9 mouse cellular contexts compared by ENCODE assay signal in genomic region chr11:57600621-57601121, GRCm38 (mm10). TPM values are rescaled to one million over a fixed set of nuclear protein-coding genes. Genes with fewer than 3 reads are reported as not detected.
DNase-seq lines count a peak whose midpoint lies in the region; ATAC-seq and TF ChIP-seq lines count a peak whose summit lies in the region.
"Had no signal": no experiment of that assay in that cellular context is flagged by ENCODE, and none has a peak within 500 bp of the region (broad histone marks: within the 10 kb centered on the region; RNA-seq: fewer than 3 reads in every experiment).

No protein-coding gene starts in this region.

- no peak overlapping the region for H3K27ac ChIP-seq in kidney, adult 2 months (ENCODE audit: insufficient read depth, low read depth, low read length)
- H3K27ac ChIP-seq in midbrain, embryonic 14.5 days (replicated peaks; ENCODE audit: low read depth, low read length): peak overlapping the region; percentile 71
- no peak overlapping the region for H3K27ac ChIP-seq in liver, postnatal 0 days (ENCODE audit: low read depth)

- 43% methylated on average over 4 of the region's 4 CpGs for WGBS in kidney, adult 2 months
- WGBS in midbrain, embryonic 14.5 days: under 1% methylated on average over 4 of the region's 4 CpGs
- 48% methylated on average over 4 of the region's 4 CpGs for WGBS in liver, postnatal 0 days (ENCODE audit: insufficient replicate concordance)

- TF ChIP-seq POLR2A in kidney, adult 2 months (IDR thresholded peaks at IDR 0.05; ENCODE audit: low read depth, low read length): no peak

- H3K9me3 ChIP-seq in midbrain, embryonic 14.5 days (ENCODE audit: control insufficient read depth, low read length): no peaks in the 10 kb centered on the region
- H3K9me3 ChIP-seq in liver, postnatal 0 days (ENCODE audit: low read length): no peaks in the 10 kb centered on the region

- H3K4me2 ChIP-seq in midbrain, embryonic 14.5 days (ENCODE audit: low read length): no peak overlapping the region
- H3K4me2 ChIP-seq in liver, postnatal 0 days (ENCODE audit: low read depth, low read length): no peak overlapping the region

- no peaks in the 10 kb centered on the region for H3K4me1 ChIP-seq in kidney, adult 2 months (ENCODE audit: control insufficient read depth, insufficient read depth, low read length)
- peaks cover 42% of the 10 kb centered on the region for H3K4me1 ChIP-seq in midbrain, embryonic 14.5 days (ENCODE audit: control insufficient read depth, insufficient read depth, low read length)
- H3K4me1 ChIP-seq in liver, postnatal 0 days (ENCODE audit: insufficient read depth): no peaks in the 10 kb centered on the region
- H3K4me1 ChIP-seq: megakaryocyte, embryonic 14.5 days had no signal

- H3K9ac ChIP-seq in midbrain, embryonic 14.5 days (replicated peaks; ENCODE audit: low read length): no peak overlapping the region
- H3K9ac ChIP-seq in liver, postnatal 0 days (replicated peaks): no peak overlapping the region

- no peaks in the 10 kb centered on the region for H3K36me3 ChIP-seq in kidney, adult 2 months (ENCODE audit: control insufficient read depth, insufficient read depth, low read length)
- no peaks in the 10 kb centered on the region for H3K36me3 ChIP-seq in midbrain, embryonic 14.5 days (ENCODE audit: control insufficient read depth, insufficient read depth, low read length)
- no peaks in the 10 kb centered on the region for H3K36me3 ChIP-seq in liver, postnatal 0 days (replicated peaks; ENCODE audit: insufficient read depth, low read length)

- no peak for TF ChIP-seq EP300 in liver, postnatal 0 days (IDR thresholded peaks at IDR 0.05; ENCODE audit: low read depth)

- TF ChIP-seq CTCF in kidney, adult 2 months (conservative IDR thresholded peaks at IDR 0.05; ENCODE audit: insufficient read depth, insufficient read length, low read depth, low read length): no peak
- no peak for TF ChIP-seq CTCF in liver, postnatal 0 days (IDR thresholded peaks at IDR 0.05; ENCODE audit: low read depth)

- peak; percentile 79 for ATAC-seq in midbrain, embryonic 14.5 days (ENCODE audit: low FRiP score, low TSS enrichment)
- ATAC-seq in liver, postnatal 0 days: no peak
- ATAC-seq in megakaryocyte, adult 5-6 weeks (ENCODE audit: poor library complexity, severe bottlenecking): no peak

- no peak overlapping the region for H3K4me3 ChIP-seq in kidney, adult 2 months (ENCODE audit: insufficient read depth, low read depth, low read length)
- no peak overlapping the region for H3K4me3 ChIP-seq in midbrain, embryonic 14.5 days (replicated peaks; ENCODE audit: low read depth, low read length)
- no peak overlapping the region for H3K4me3 ChIP-seq in liver, postnatal 0 days (ENCODE audit: low read depth, low read length)
- H3K4me3 ChIP-seq: megakaryocyte, embryonic 14.5 days had no signal

- peak; percentile 3 for DNase-seq in kidney, adult 2 months
- DNase-seq in kidney, adult 18-20 months: no peak
- DNase-seq in cerebellum, adult 8-10 months: peak; percentile 73
- DNase-seq in frontal cortex, postnatal 14 days (ENCODE audit: low spot score in 2 of 2): peak; percentile 38 to 43
- peak; percentile 37 to 57 for DNase-seq in layer of hippocampus, adult 18-20 months (ENCODE audit: low spot score in 2 of 2)
- peak; percentile 83 for DNase-seq in midbrain, embryonic 14.5 days
- DNase-seq in liver, postnatal 0 days: no peak

- H3K27me3 ChIP-seq in kidney, adult 2 months (replicated peaks; ENCODE audit: control insufficient read depth, insufficient read depth, low read length): no peaks in the 10 kb centered on the region
- no peaks in the 10 kb centered on the region for H3K27me3 ChIP-seq in midbrain, embryonic 14.5 days (ENCODE audit: control insufficient read depth, insufficient read depth, low read length)
- no peaks in the 10 kb centered on the region for H3K27me3 ChIP-seq in liver, postnatal 0 days (ENCODE audit: insufficient read depth, low read length)

RNA-seq across cellular contexts. Expression of gene Galnt10, which starts 44.6 kb away (rescaled TPM):
- polyA plus RNA-seq in kidney, adult 2 months (2012; rRNA removed): 10.5 and 11.1 TPM in 2 replicates
- total RNA-seq in layer of hippocampus, adult 18-20 months (2021): 1 to 10 TPM; 6.1 to 7.0 TPM
- polyA plus RNA-seq in midbrain, embryonic 14.5 days (2014; fragmentation: Nextera tagmentation; extraction: Ambion mirVana): 10.1 and 11.6 TPM in 2 replicates
- polyA plus RNA-seq in liver, postnatal 0 days (2015; fragmentation: Nextera tagmentation; extraction: Ambion mirVana): 6.5 and 8.2 TPM in 2 replicates
- 14.6 and 16.6 TPM in 2 replicates for total RNA-seq in megakaryocyte, adult 5-6 weeks (2015)
- total RNA-seq in megakaryocyte, adult 5-6 weeks (2017): 22.2 and 28.7 TPM in 2 replicates

Comparison
In these comparisons a context has a peak if more than half of its experiments do, and no peak if none do; other contexts are left out.
1. DNase-seq: peak in kidney, adult 2 months (single experiment), cerebellum, adult 8-10 months (single experiment), frontal cortex, postnatal 14 days (2 of 2), layer of hippocampus, adult 18-20 months (2 of 2) and midbrain, embryonic 14.5 days (single experiment); none in kidney, adult 18-20 months (single experiment) and liver, postnatal 0 days (single experiment).